Mouse (Mus musculus) lung, postnatal 0 days (tissue): Measurements from ENCODE around the gene Sf3a3. TPM values are rescaled to one million over a fixed set of nuclear protein-coding genes. Genes with fewer than 3 reads are reported as not detected.
"Not testable (repeated sequence)": the region's sequence is repeated elsewhere in the genome, so short reads cannot be mapped to it uniquely, and the experiment has no call there.

Source experiments
- ATAC-seq: fragments of 200-750 bp; cut with Nextera tagmentation; 2 replicates; pipeline ENCODE4 v1.8.0; 2017; ENCODE audit warnings: moderate library complexity
- DNase-seq: peaks from one replicate; pipeline ENCODE4 v3.0.0-alpha.2; 2016; ENCODE audit warnings: low spot score
- H3K27ac ChIP-seq: fragments of 300-500 bp; sonication (generic); 2 replicates; pipeline ENCODE4 v1.5.1; 2014; ENCODE audit warnings: antibody characterized with exemption, mild to moderate bottlenecking, low read length, mixed read lengths
- H3K27me3 ChIP-seq: fragments of 300-500 bp; sonication (generic); replicated peaks from 2 replicates; pipeline ENCODE4 v1.6.1; 2014; ENCODE audit warnings: low read length, mixed read lengths; ENCODE audit not compliant: insufficient read depth
- H3K36me3 ChIP-seq: fragments of 300-500 bp; sonication (generic); 2 replicates; pipeline ENCODE4 v1.6.1; 2014; ENCODE audit warnings: low read length, mixed read lengths; ENCODE audit not compliant: insufficient read depth
- H3K4me1 ChIP-seq: fragments of 300-500 bp; sonication (generic); 2 replicates; pipeline ENCODE4 v1.6.1; 2014; ENCODE audit warnings: antibody characterized with exemption, low read depth, low read length, mixed read lengths; ENCODE audit not compliant: insufficient read depth
- H3K4me2 ChIP-seq: fragments of 300-500 bp; sonication (generic); replicated peaks from 2 replicates; pipeline ENCODE4 v1.6.1; 2014; ENCODE audit warnings: low read depth, mild to moderate bottlenecking, low read length, moderate library complexity, mixed read lengths
- H3K4me3 ChIP-seq: fragments of 300-500 bp; sonication (generic); 2 replicates; pipeline ENCODE4 v1.5.1; 2014; ENCODE audit warnings: low read depth, low read length
- H3K9ac ChIP-seq: fragments of 300-500 bp; sonication (generic); replicated peaks from 2 replicates; pipeline ENCODE4 v1.6.1; 2014; ENCODE audit warnings: low read depth, mild to moderate bottlenecking
- H3K9me3 ChIP-seq: fragments of 300-500 bp; sonication (generic); 2 replicates; pipeline ENCODE4 v1.6.1; 2016; ENCODE audit warnings: low read length, mixed read lengths
- CTCF ChIP-seq: IDR thresholded peaks from 2 replicates; pipeline ENCODE4 v1.5.1; 2016; ENCODE audit warnings: antibody characterized with exemption, mild to moderate bottlenecking
- EP300 ChIP-seq: IDR thresholded peaks from 2 replicates; pipeline ENCODE4 v1.6.1; 2016; ENCODE audit warnings: antibody characterized with exemption, mild to moderate bottlenecking, control low read depth
- WGBS: fragments of 180-500 bp; shearing (Covaris S2); extraction: QIAGEN DNeasy Blood & Tissue Kit; methylation state at CpG from one replicate; pipeline ENCODE4 v1.1.7; 2014; 5-methylcytosine and 5-hydroxymethylcytosine counted together
- polyA plus RNA-seq: library from polyadenylated mRNA; unstranded; fragments of >200 nt; fragmentation: Nextera tagmentation; extraction: Ambion mirVana; gene quantifications from 2 replicates; pipeline ENCODE4 v1.2.1, GENCODE M21; 2015

Gene Sf3a3
- polyA plus RNA-seq, 1 experiment from 2014 or later, result 49.1 TPM

DNA sequence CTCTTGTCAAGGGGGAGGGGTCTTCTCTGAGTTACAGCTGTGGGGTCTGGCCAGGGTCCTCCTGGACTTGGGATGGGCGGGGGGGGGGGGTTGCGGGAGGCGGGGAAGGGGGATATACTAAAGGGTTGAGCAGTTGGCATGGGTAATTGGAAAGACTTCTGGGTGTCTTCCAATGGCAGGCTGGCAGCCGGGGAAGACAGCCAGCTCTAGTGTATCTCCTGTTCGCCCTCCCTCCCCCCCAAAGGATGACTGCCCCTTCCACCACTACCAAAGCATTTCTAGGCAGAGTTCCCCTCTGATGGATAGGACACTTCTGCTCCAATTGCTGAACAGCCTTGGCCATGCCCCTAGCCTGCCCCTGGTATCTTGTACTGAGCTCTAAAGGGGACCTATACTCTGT is 12.7 kb upstream of the Sf3a3 start:
- Histone ChIP-seq H3K27me3 (no peaks in the 10 kb centered on the region), H3K9ac (no peak overlapping the region), H3K4me1 (peaks cover 22% of the 10 kb centered on the region), H3K36me3 (no peaks in the 10 kb centered on the region), H3K4me3 (peak overlapping the region; percentile 59; the same call in 1 of the 2 replicates), H3K4me2 (peak overlapping the region; percentile 90), H3K9me3 (no peaks in the 10 kb centered on the region), H3K27ac (no peak overlapping the region)
- TF ChIP-seq EP300, result no peak
- TF ChIP-seq CTCF, result no peak
- no peak for ATAC-seq
- WGBS, result 32% methylated on average over 2 of the region's 5 CpGs
- no peak for DNase-seq

GRCm38 (mm10) chr4:124703406-124703805 is 11.2 kb upstream of the Sf3a3 start:
- Histone ChIP-seq H3K36me3 (no peaks in the 10 kb centered on the region), H3K27ac (no peak overlapping the region), H3K27me3 (no peaks in the 10 kb centered on the region), H3K4me1 (peaks cover 22% of the 10 kb centered on the region), H3K4me3 (no peak overlapping the region), H3K9ac (no peak overlapping the region), H3K9me3 (no peaks in the 10 kb centered on the region), H3K4me2 (no peak overlapping the region; the same call in 1 of the 2 replicates)
- TF ChIP-seq CTCF, result no peak
- WGBS, result 46% methylated on average over 2 of the region's 2 CpGs
- no peak for ATAC-seq
- DNase-seq, result no peak

DNA sequence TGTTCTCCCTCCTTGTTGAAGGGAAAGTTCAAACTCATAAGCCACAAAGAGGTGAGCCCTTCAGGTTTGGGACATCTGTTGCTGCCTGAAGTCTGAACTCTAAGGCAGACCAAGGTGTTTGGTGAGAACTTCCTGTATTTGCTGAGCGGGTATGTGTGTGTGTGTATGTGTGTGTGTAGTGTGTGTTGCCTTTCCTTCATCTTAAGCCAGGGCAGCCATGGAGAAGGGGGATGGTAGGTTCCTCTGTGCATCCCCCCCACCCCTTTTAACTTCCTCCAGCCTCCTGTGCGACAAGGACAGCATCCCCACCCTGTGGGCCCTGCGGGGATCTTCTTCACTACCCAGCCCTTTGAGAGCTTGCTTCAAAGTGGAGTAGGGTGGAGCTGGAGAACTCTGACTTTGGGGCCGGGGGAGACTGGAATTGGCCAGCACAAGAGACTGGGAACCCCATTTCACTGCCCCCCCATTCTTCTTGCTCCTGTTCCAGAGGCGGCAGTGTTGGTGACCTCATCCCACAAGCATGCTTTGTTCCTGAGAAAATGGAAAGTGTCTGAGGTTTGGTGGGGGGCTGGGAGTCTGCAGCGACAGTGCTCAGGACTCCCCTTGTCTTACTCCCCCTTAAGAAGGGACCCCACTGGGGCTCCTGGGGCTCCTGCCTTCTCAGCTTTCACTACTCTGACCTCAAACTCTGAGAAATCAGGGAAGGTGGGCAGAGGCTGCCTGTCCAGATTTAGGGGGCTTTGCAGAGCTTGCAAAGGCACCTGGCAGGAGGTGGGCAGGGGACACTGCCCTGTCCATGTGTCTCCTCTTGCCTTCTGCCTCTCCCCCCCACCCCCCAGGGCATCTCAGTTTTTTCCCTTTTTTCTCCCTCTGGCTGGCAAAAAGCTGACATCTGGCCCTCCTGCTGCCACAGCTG is 10.4 kb upstream of the Sf3a3 start:
- no peak for TF ChIP-seq EP300
- TF ChIP-seq CTCF, result no peak
- ATAC-seq (no peak), DNase-seq (peak; percentile 44)
- Histone ChIP-seq H3K4me1 (peaks cover 22% of the 10 kb centered on the region), H3K9ac (no peak overlapping the region), H3K9me3 (no peaks in the 10 kb centered on the region), H3K27me3 (no peaks in the 10 kb centered on the region), H3K36me3 (no peaks in the 10 kb centered on the region), H3K4me2 (peak overlapping the region; percentile 19), H3K4me3 (no peak overlapping the region), H3K27ac (peak overlapping the region; percentile 58)
- 10% methylated on average over 6 of the region's 6 CpGs for WGBS

- Histone ChIP-seq H3K36me3 (no peaks in the 10 kb centered on the region), H3K27ac (peak overlapping the region; percentile 58), H3K27me3 (no peaks in the 10 kb centered on the region), H3K4me1 (peaks cover 22% of the 10 kb centered on the region), H3K4me3 (no peak overlapping the region), H3K9me3 (no peaks in the 10 kb centered on the region), H3K4me2 (no peak overlapping the region; the same call in 1 of the 2 replicates), H3K9ac (no peak overlapping the region)
- WGBS, result 12% methylated on average over 11 of the region's 11 CpGs
- ATAC-seq (peak; percentile 31), DNase-seq (peak; percentile 68)
- TF ChIP-seq EP300 (peak; percentile 72; the same call in 1 of the 2 replicates), CTCF (no peak)
These were observed 9.6 kb upstream of the Sf3a3 start for GRCm38 (mm10) chr4:124704797-124705474.

DNA sequence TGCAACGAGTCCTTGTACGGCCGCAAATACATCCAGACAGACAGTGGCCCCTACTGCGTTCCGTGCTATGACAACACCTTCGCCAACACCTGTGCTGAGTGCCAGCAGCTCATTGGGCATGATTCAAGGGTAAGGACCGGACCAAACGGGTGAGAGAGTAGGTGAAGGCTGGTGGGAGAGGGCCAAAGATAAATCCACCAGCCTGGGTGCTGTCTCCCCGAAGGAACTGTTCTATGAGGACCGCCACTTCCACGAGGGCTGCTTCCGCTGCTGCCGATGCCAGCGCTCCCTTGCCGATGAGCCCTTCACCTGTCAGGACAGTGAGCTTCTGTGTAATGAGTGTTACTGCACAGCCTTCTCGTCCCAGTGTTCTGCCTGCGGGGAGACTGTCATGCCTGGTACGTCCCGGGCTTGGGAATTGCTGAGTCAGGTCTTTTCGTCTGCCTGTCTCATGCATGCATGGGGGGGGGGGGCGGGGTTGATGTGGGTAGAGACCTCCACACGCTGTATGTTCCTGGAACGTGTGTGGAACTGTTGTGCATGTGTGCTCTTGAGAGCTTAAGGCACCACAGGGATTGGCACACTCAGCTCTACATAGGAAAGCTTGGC is 8.8 kb upstream of the Sf3a3 start:
- 77% methylated on average over 23 of the region's 23 CpGs for WGBS
- Histone ChIP-seq H3K36me3 (no peaks in the 10 kb centered on the region), H3K4me1 (peaks cover 21% of the 10 kb centered on the region; the same call in 1 of the 2 replicates), H3K27ac (peak overlapping the region; percentile 58), H3K4me3 (no peak overlapping the region), H3K9ac (no peak overlapping the region), H3K27me3 (no peaks in the 10 kb centered on the region), H3K4me2 (no peak overlapping the region), H3K9me3 (no peaks in the 10 kb centered on the region)
- ATAC-seq, result no peak
- no peak for DNase-seq
- TF ChIP-seq EP300 (no peak), CTCF (no peak)

- H3K4me1 ChIP-seq, result peaks cover 21% of the 10 kb centered on the region; the same call in 1 of the 2 replicates
- not testable (repeated sequence) for ATAC-seq, H3K9ac ChIP-seq, DNase-seq, H3K9me3 ChIP-seq, H3K36me3 ChIP-seq, H3K4me2 ChIP-seq, H3K4me3 ChIP-seq, H3K27ac ChIP-seq, H3K27me3 ChIP-seq
- 88% methylated on average over 22 of the region's 25 CpGs for WGBS
These were observed 7.0 kb upstream of the Sf3a3 start for GRCm38 (mm10) chr4:124707381-124708199.

- not testable (repeated sequence) for H3K36me3 ChIP-seq, H3K4me3 ChIP-seq, H3K9ac ChIP-seq, H3K9me3 ChIP-seq, DNase-seq, H3K27me3 ChIP-seq, ATAC-seq
- peaks cover 21% of the 10 kb centered on the region; the same call in 1 of the 2 replicates for H3K4me1 ChIP-seq
- WGBS, result 12% methylated on average over 1 of the region's 1 CpGs
- H3K4me2 ChIP-seq, result peak overlapping the region; percentile 74; the same call in 1 of the 2 replicates
- H3K27ac ChIP-seq, result peak overlapping the region; percentile 88
These were observed 6.4 kb upstream of the Sf3a3 start for GRCm38 (mm10) chr4:124708200-124708517.
